Mouse (Mus musculus) spleen, adult 2 months (tissue): ENCODE data around the gene Zfp229.

ENCODE experiments used
- CTCF ChIP-seq: fragments of 200-500 bp; IDR thresholded peaks from 2 replicates; pipeline ENCODE4 v1.5.1; 2011; ENCODE audit warnings: mild to moderate bottlenecking, inconsistent platforms; ENCODE audit not compliant: insufficient read depth, insufficient read length, insufficient replicate concordance; ENCODE audit errors: extremely low read depth
- POLR2A ChIP-seq: fragments of 200-500 bp; IDR thresholded peaks from 2 replicates; pipeline ENCODE4 v1.6.1; 2011; ENCODE audit warnings: low read depth, low read length, inconsistent platforms

GRCm38 (mm10) chr17:21707343-21707996, 23.1 kb upstream of the Zfp229 start, which contains the start of gene Zfp760:
- no peak; the same call in 1 of the 2 replicates for TF ChIP-seq POLR2A
- no peak for TF ChIP-seq CTCF
